Mouse (Mus musculus): Measurements from ENCODE around the gene Gna12. TPM values are rescaled to one million over a fixed set of nuclear protein-coding genes. Genes with fewer than 3 reads are reported as not detected.

Gna12 gene
- polyA plus RNA-seq, 1 experiment from 2014 or later: 24.6 TPM

Other genes with a start within 250 kb of the Gna12 start
- gene Lfng, start 223.1 kb downstream of the Gna12 start, polyA plus RNA-seq (2015; fragmentation: Nextera tagmentation; extraction: Ambion mirVana): 31.8 and 36.0 TPM in 2 replicates
- gene Ttyh3, start 181.4 kb downstream of the Gna12 start, polyA plus RNA-seq (2015; fragmentation: Nextera tagmentation; extraction: Ambion mirVana): 42.3 and 43.7 TPM in 2 replicates
- 24.6 and 28.2 TPM in 2 replicates for gene Iqce, start 128.1 kb downstream of the Gna12 start, polyA plus RNA-seq (2015; fragmentation: Nextera tagmentation; extraction: Ambion mirVana)
- gene Brat1, start 125.4 kb downstream of the Gna12 start, polyA plus RNA-seq (2015; fragmentation: Nextera tagmentation; extraction: Ambion mirVana): 24.2 and 26.0 TPM in 2 replicates
- 0.79 and 1.5 TPM in 2 replicates for gene Amz1, start 106.3 kb downstream of the Gna12 start, polyA plus RNA-seq (2015; fragmentation: Nextera tagmentation; extraction: Ambion mirVana)
- gene Card11, start 170.2 kb upstream of the Gna12 start, polyA plus RNA-seq (2015; fragmentation: Nextera tagmentation; extraction: Ambion mirVana): 0.05 and 0.20 TPM in 2 replicates

Measured in embryonic facial prominence, embryonic 15.5 days (tissue).